Mouse (Mus musculus) G1E (cell line): ENCODE data around the gene Fgf18.

ENCODE experiments used
- CTCF ChIP-seq: IDR thresholded peaks from 2 replicates; pipeline ENCODE4 v1.5.1; 2012; ENCODE audit warnings: low read depth, low read length, inconsistent platforms, mixed read lengths
- GATA1 ChIP-seq: IDR thresholded peaks from 2 replicates; pipeline ENCODE4 v1.6.1; 2012; ENCODE audit warnings: borderline replicate concordance, low read length, inconsistent platforms, mixed read lengths
- GATA2 ChIP-seq: IDR thresholded peaks from 2 replicates; pipeline ENCODE4 v1.6.1; 2012; ENCODE audit warnings: low read depth, low read length, inconsistent platforms, borderline replicate concordance
- POLR2AphosphoS5 ChIP-seq: IDR thresholded peaks from 2 replicates; pipeline ENCODE4 v1.6.1; 2012; ENCODE audit warnings: low read depth, low read length, inconsistent platforms; ENCODE audit not compliant: insufficient replicate concordance
- TAL1 ChIP-seq: conservative IDR thresholded peaks from 2 replicates; pipeline ENCODE4 v1.6.1; 2012; ENCODE audit warnings: low read depth, low read length, inconsistent platforms, mixed read lengths

DNA sequence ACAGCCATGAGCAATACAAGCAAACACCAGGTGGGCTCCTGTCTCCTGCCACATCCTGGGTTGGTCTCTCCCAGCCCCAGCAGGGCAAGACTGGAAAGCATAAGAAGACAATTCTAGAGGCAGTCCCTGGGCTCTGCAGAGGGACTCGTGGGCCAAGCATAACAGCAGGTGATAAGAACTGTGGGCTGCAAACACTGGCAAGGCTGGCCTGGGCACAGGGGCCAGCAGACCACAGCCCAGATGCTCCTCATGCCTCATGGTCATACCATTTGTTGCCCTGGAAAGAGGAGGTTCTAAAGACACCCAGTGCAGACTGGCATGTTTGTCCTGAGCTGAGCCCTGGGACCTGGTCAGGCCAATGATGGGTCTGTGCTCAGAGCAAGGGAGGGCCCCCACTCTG is 59.0 kb downstream of the Fgf18 start:
- no peak for TF ChIP-seq GATA1
- no peak for TF ChIP-seq CTCF
- no peak for TF ChIP-seq GATA2
- no peak for TF ChIP-seq TAL1
- TF ChIP-seq POLR2AphosphoS5 = no peak
